ENCODE assay signal across 7 mouse cellular contexts in the genomic region with DNA sequence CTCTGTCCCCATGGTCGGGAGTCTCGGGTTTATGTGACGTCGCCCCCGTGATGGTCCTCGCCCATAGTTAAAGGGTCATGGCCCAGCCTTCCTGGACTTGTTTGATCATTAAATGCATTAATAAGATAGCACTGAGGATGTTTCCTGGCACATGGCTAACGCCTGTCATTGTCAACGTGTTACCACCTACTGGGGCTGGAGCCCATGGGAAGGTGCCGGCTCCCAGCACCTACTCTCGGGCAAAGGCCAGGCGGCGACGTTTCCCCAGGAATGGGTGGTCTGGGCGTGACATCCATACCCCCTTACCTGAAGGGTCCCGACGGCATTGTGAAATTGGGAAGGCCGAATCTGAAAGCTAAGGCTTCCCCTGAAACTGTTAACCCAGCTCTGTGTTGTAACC. TPM values are rescaled to one million over a fixed set of nuclear protein-coding genes. Genes with fewer than 3 reads are reported as not detected.
DNase-seq lines count a peak whose midpoint lies in the region; ATAC-seq lines count a peak whose summit lies in the region.

No protein-coding gene starts in this region.

- H3K4me2 ChIP-seq in lung, embryonic 16.5 days (ENCODE audit: low read depth, low read length): peak overlapping the region; percentile 96
- H3K4me2 ChIP-seq in embryonic facial prominence, embryonic 15.5 days (replicated peaks): peak overlapping the region; percentile 86
- H3K4me2 ChIP-seq in intestine, embryonic 16.5 days (ENCODE audit: low read depth, low read length): peak overlapping the region; percentile 92
- H3K4me2 ChIP-seq in neural tube, embryonic 15.5 days: peak overlapping the region; percentile 92

- DNase-seq in lung, postnatal 4 days: no peak
- DNase-seq in adipocyte (ENCODE audit: low spot score): no peak
- DNase-seq in frontal cortex, postnatal 10 days (ENCODE audit: low spot score in 2 of 2): no peak

- H3K9me3 ChIP-seq in lung, embryonic 16.5 days (ENCODE audit: control insufficient read depth, low read length): no peaks in the 10 kb centered on the region
- no peaks in the 10 kb centered on the region for H3K9me3 ChIP-seq in embryonic facial prominence, embryonic 15.5 days (replicated peaks)
- H3K9me3 ChIP-seq in intestine, embryonic 16.5 days (ENCODE audit: control insufficient read depth, low read length): no peaks in the 10 kb centered on the region
- H3K9me3 ChIP-seq in neural tube, embryonic 15.5 days (replicated peaks): no peaks in the 10 kb centered on the region

- no peak for ATAC-seq in lung, embryonic 16.5 days (ENCODE audit: low read depth)
- ATAC-seq in embryonic facial prominence, embryonic 15.5 days (ENCODE audit: insufficient number of reproducible peaks, low FRiP score, low TSS enrichment, low read depth): no peak
- peak; percentile 9; the same call in 1 of the 2 replicates for ATAC-seq in intestine, embryonic 16.5 days
- peak; percentile 9 for ATAC-seq in neural tube, embryonic 15.5 days (ENCODE audit: low FRiP score)

- H3K4me3 ChIP-seq in lung, embryonic 16.5 days (ENCODE audit: low read length): peak overlapping the region; percentile 80
- peak overlapping the region; percentile 83 for H3K4me3 ChIP-seq in embryonic facial prominence, embryonic 15.5 days (replicated peaks)
- peak overlapping the region; percentile 78 for H3K4me3 ChIP-seq in intestine, embryonic 16.5 days (ENCODE audit: low read length)
- H3K4me3 ChIP-seq in neural tube, embryonic 15.5 days (replicated peaks): peak overlapping the region; percentile 64

- H3K27ac ChIP-seq in lung, embryonic 16.5 days (ENCODE audit: low read length): peak overlapping the region; percentile 79
- peak overlapping the region; percentile 89 for H3K27ac ChIP-seq in embryonic facial prominence, embryonic 15.5 days (replicated peaks)
- peak overlapping the region; percentile 61 for H3K27ac ChIP-seq in intestine, embryonic 16.5 days (ENCODE audit: low read length)
- peak overlapping the region; percentile 89 for H3K27ac ChIP-seq in neural tube, embryonic 15.5 days (replicated peaks)

- H3K9ac ChIP-seq in lung, embryonic 16.5 days (ENCODE audit: low read length): peak overlapping the region; percentile 77
- H3K9ac ChIP-seq in embryonic facial prominence, embryonic 15.5 days: peak overlapping the region; percentile 54
- H3K9ac ChIP-seq in intestine, embryonic 16.5 days (ENCODE audit: low read depth, low read length): peak overlapping the region; percentile 75
- peak overlapping the region; percentile 64 for H3K9ac ChIP-seq in neural tube, embryonic 15.5 days (replicated peaks)

- WGBS in lung, embryonic 16.5 days: 0% methylated on average over 17 of the region's 17 CpGs
- WGBS in embryonic facial prominence, embryonic 15.5 days: under 1% methylated on average over 17 of the region's 17 CpGs
- whole genome bisulfite sequencing in intestine, embryonic 16.5 days: under 1% methylated on average over 17 of the region's 17 CpGs
- WGBS in neural tube, embryonic 15.5 days: 3% methylated on average over 17 of the region's 17 CpGs

- peaks cover 6% of the 10 kb centered on the region; the same call in 1 of the 2 replicates for H3K4me1 ChIP-seq in lung, embryonic 16.5 days (replicated peaks; ENCODE audit: control insufficient read depth, insufficient read depth, low read length)
- peaks cover 19% of the 10 kb centered on the region for H3K4me1 ChIP-seq in embryonic facial prominence, embryonic 15.5 days
- peaks cover 22% of the 10 kb centered on the region for H3K4me1 ChIP-seq in intestine, embryonic 16.5 days (ENCODE audit: control insufficient read depth, insufficient read depth, low read length)
- H3K4me1 ChIP-seq in neural tube, embryonic 15.5 days: peaks cover 19% of the 10 kb centered on the region

- peaks cover 13% of the 10 kb centered on the region for H3K36me3 ChIP-seq in lung, embryonic 16.5 days (ENCODE audit: control insufficient read depth, insufficient read depth, low read length)
- peaks cover 18% of the 10 kb centered on the region for H3K36me3 ChIP-seq in embryonic facial prominence, embryonic 15.5 days
- peaks cover 9% of the 10 kb centered on the region; the same call in 1 of the 2 replicates for H3K36me3 ChIP-seq in intestine, embryonic 16.5 days (ENCODE audit: control insufficient read depth, insufficient read depth, low read length)
- peaks cover 12% of the 10 kb centered on the region for H3K36me3 ChIP-seq in neural tube, embryonic 15.5 days

- H3K27me3 ChIP-seq in lung, embryonic 16.5 days (ENCODE audit: control insufficient read depth, insufficient read depth, low read depth, low read length): no peaks in the 10 kb centered on the region
- no peaks in the 10 kb centered on the region for H3K27me3 ChIP-seq in embryonic facial prominence, embryonic 15.5 days
- H3K27me3 ChIP-seq in intestine, embryonic 16.5 days (replicated peaks; ENCODE audit: control insufficient read depth, insufficient read depth, low read length): no peaks in the 10 kb centered on the region
- no peaks in the 10 kb centered on the region for H3K27me3 ChIP-seq in neural tube, embryonic 15.5 days (replicated peaks)

RNA-seq across cellular contexts. Expression of a gene that starts 0.8 kb away (rescaled TPM):
- 19.8 and 22.1 TPM in 2 replicates for polyA plus RNA-seq in lung, embryonic 16.5 days (2015; fragmentation: Nextera tagmentation; extraction: Ambion mirVana)
- polyA plus RNA-seq in embryonic facial prominence, embryonic 15.5 days (2015; fragmentation: Nextera tagmentation; extraction: Ambion mirVana): 41.9 and 50.0 TPM in 2 replicates
- polyA plus RNA-seq in intestine, embryonic 16.5 days (2015; fragmentation: Nextera tagmentation; extraction: Ambion mirVana): 44.9 and 47.7 TPM in 2 replicates
- polyA plus RNA-seq in neural tube, embryonic 15.5 days (2015; fragmentation: Nextera tagmentation; extraction: Ambion mirVana): 44.1 and 44.4 TPM in 2 replicates

RNA-seq across cellular contexts. Expression of a gene that starts 41.1 kb away (rescaled TPM):
- polyA plus RNA-seq in lung, embryonic 16.5 days (2015; fragmentation: Nextera tagmentation; extraction: Ambion mirVana): 35.6 and 37.2 TPM in 2 replicates
- 27.8 and 38.2 TPM in 2 replicates for polyA plus RNA-seq in embryonic facial prominence, embryonic 15.5 days (2015; fragmentation: Nextera tagmentation; extraction: Ambion mirVana)
- polyA plus RNA-seq in intestine, embryonic 16.5 days (2015; fragmentation: Nextera tagmentation; extraction: Ambion mirVana): 21.4 and 22.9 TPM in 2 replicates
- polyA plus RNA-seq in neural tube, embryonic 15.5 days (2015; fragmentation: Nextera tagmentation; extraction: Ambion mirVana): 31.1 and 33.8 TPM in 2 replicates

RNA-seq across cellular contexts. Expression of a gene that starts 59.1 kb away (rescaled TPM):
- polyA plus RNA-seq in lung, embryonic 16.5 days (2015; fragmentation: Nextera tagmentation; extraction: Ambion mirVana): 36.5 and 43.7 TPM in 2 replicates
- polyA plus RNA-seq in embryonic facial prominence, embryonic 15.5 days (2015; fragmentation: Nextera tagmentation; extraction: Ambion mirVana): 35.9 and 36.2 TPM in 2 replicates
- 20.8 and 21.9 TPM in 2 replicates for polyA plus RNA-seq in intestine, embryonic 16.5 days (2015; fragmentation: Nextera tagmentation; extraction: Ambion mirVana)
- 13.5 and 14.2 TPM in 2 replicates for polyA plus RNA-seq in neural tube, embryonic 15.5 days (2015; fragmentation: Nextera tagmentation; extraction: Ambion mirVana)

Comparison
In these comparisons a context has a peak if more than half of its experiments do, and no peak if none do; other contexts are left out.
1. ATAC-seq: peak in intestine, embryonic 16.5 days (single experiment) and neural tube, embryonic 15.5 days (single experiment); none in lung, embryonic 16.5 days (single experiment) and embryonic facial prominence, embryonic 15.5 days (single experiment).
2. Peak in every context shown above with its lines, with median percentiles within 50 percentile points of each other: H3K27ac ChIP-seq, H3K4me2 ChIP-seq, H3K4me3 ChIP-seq and H3K9ac ChIP-seq.